Mouse (Mus musculus): ENCODE measurements around the gene Gm20431. TPM values are rescaled to one million over a fixed set of nuclear protein-coding genes. Genes with fewer than 3 reads are reported as not detected.
"Not testable (repeated sequence)": the region's sequence is repeated elsewhere in the genome, so short reads cannot be mapped to it uniquely, and the experiment has no call there.

The Gm20431 gene
- total RNA-seq, 2 experiments from 2014 or later, result 23.0 to 26.1 TPM

DNA sequence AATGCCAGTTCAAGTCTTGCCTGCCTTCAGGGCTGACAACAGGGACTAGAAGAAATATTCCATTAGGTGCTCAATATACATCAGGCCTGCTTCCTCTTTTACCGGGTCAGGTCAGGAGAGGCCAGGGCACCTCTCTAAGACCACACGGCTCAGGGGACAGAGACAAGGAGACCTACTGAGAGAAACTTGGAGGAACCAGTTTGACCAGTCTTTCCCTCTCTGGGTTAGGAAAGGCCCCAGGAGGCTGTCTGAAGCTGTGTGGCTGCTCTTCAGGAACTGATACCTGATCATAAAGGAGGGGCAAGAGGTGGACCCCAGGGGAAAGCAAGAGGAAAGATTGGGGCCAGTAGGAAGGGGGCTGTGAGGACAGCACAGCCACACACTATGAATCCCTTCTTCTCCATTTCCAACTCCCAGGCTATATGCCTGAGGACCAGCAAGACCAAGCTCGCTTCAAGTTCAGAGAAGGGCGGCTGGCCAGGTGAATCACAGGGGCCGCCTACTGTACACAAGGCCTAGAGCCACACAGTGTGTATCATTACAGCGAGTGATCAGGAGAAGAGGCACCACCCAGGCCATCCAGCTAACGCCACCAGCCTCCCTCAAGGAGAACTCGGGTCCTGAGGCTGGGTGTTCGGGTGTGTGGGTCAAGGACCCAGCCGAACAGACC lies 2.0 kb downstream of the Gm20431 start:
- no peak for DNase-seq

DNA sequence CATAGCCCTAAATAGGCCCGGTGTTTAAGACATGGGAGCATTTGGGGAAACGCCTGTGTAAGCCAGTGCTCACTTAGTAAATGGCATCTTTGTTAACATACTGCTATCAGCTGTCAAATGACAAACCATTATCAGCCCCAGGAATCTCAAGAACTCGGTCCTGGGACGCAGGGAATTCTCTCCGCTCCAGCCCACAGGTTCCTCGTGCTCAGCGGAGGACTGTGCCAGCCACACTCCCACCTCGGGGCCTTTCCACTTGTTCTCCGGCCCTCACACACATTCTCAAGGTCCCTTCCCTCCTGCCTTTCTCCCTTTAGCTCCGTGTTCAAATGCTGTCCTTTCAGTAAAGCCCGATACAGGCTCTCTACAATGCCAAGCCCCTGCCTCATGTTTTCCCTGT lies 2.6 kb downstream of the Gm20431 start:
- no peak for DNase-seq

DNA sequence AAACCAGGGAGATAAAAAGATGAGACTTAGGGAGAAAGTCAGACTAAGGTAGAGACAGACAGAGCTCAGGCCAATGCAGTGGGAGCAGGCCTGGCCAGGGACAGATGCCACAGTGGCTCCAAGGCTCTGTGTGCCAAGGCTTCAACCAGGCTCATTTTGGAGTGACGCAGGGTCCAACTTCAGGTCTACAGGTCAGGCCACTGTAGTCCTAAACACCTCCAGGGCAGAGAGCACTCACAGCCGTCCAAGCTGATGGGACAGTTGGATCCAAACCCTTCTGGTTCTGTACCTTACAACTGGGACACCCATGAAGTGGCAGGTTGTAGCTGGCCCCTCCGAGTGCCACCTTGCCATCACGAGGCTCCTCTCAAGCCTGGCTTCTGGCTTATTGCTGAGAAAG lies 3.3 kb downstream of the Gm20431 start:
- no peak for DNase-seq

DNA sequence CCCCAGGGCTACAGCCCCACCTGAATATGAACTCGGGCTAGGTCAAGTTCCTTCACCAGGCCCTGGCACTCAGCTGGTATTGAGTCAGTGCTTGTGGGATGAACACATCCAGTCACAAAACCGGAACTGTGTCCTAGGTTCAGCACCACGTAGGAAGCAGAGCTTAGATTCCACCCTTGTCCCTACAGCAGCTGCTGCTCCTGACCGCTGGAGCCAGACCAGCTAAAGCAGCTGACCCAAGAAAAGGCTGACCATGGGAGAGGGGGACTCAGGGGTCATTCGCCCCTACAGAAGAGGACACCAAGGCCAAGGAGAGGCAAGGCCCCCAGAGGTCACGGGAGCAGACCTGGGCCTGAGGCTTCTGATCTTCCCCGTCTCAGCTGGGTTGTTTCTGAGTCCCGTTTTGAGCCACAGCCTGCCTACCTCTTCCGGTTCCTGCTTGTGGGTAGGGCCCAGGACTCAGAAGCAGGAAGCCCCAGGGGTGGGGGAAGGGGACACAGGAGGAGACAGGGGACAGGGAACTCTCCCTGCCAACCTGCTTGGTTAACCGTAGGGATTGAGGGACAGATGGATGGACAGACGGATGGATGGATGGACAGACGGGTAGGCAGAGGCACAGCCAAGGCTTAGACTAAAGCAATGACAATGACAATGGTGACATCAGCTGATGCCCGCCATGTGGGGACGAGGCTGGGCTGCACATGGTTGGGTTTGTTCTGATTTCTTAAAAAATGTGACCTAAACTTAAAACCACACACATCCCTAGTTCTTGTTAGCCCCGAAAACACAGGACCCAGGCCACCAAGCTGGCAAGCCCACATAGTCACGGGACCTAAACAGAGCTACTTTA lies 4.4 kb downstream of the Gm20431 start:
- DNase-seq, result no peak

- no peak for DNase-seq
These were observed 6.2 kb downstream of the Gm20431 start for GRCm38 (mm10) chr2:167654911-167655600.

GRCm38 (mm10) chr2:167652694-167653093 lies 8.6 kb downstream of the Gm20431 start:
- DNase-seq, result no peak

- DNase-seq, result no peak
These were observed 9.7 kb downstream of the Gm20431 start for GRCm38 (mm10) chr2:167651622-167652021.

DNA sequence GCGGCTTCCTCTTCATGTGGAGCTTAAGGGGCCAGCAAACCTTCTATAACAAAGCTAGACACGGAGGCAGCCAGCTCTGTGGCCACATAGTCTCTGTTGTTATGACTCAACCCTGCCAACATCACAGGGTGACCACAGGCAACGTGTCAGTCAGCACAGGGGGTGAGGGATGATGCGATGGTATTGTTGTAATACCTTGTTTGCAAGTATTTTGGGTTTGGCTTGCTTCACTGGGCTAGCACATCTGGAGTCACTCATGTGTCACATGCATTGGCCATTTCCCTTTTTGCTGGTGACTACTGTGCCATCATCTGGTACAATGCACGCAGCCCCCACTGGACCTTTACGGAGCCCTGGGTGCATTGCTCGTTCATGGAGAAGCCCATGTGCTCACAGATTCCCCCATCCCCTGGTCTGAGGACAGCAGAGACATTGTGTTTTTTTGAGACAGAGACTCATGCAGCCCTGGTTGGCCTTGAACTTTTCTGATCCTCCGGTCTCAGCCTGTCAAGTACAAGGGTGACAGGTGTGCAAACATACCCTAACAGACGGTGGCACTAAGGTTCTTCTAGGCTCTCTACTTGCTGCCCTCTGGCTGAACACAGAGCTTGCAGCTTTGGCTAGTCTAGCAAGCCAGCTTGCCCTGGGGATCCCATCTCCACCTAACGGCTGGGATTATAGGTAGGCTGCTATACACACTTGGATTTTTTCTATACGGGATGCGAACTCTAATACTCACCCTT lies 11.8 kb downstream of the Gm20431 start:
- DNase-seq, result no peak

- no peak for DNase-seq
These were observed 14.9 kb downstream of the Gm20431 start for GRCm38 (mm10) chr2:167646411-167646810.

- DNase-seq, result not testable (repeated sequence)
These were observed 17.8 kb downstream of the Gm20431 start for GRCm38 (mm10) chr2:167643356-167644052.

DNA sequence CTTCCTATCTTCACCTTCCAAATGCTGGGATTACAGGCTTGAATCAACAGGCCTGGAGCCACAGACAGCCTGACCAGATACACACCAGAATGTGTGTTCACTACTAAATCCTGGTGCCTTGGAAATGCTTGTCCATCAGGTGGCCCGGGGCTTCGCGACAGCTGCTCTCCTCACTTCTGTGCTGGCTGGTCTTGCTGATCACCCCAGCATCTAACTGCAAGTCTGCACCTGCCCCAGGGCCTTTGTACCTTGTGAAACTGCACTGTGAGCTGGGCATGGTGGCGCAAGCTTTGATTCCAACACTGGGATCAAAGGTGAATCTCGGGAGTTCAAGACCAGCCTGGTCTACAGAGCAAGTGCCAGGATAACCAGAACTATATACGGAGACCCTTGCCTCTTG lies 19.1 kb downstream of the Gm20431 start:
- DNase-seq, result no peak

DNA sequence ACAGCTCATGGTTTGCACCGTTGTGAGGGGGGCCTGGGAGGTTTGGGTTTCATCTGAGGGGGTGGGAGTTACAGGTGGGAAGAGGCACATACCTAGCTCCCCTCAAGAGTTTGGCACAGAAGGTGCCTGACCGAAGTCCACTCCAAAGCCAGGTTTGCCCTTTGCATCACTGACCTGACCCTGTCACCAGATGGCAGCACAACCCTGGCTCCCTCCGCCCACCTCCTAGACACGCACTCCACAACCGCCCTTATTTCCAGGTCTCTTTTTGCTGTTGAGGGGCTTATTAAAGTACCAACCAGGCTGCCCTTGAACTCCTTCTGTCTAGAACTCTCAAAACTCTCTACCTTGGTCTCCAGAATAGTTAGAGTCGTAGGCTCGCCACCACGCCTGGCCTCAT lies 20.0 kb downstream of the Gm20431 start:
- DNase-seq, result peak; percentile 72

GRCm38 (mm10) chr2:167640279-167640678 lies 21.0 kb downstream of the Gm20431 start:
- peak; percentile 62 for DNase-seq

DNA sequence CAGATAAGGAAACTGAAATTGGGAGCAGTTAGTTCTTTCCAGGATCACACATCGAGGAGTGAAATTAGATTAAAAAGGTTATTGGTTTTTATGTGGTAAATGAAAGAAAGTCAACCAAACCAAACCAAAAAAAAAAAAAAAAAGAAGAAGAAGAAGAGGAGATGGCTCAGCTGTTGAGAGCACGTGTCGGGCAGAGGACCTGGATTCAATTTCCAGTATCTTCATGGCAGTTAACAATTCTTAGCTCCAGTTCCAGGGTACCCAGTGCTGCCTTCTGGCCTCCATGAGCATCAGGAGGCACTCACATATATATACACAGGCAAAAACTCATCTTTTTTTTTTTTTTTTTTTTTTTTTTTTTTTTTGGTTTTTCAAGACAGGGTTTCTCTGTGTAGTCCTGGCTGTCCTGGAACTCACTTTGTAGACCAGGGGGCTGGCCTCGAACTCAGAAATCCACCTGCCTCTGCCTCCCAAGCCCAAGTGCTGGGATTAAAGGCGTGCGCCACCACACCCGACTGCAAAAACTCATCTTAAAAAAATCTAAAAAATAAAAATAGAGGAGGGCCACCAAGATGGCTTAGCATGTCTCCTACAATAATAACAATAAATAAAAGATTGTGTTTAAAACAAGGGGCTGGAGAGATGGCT lies 26.3 kb downstream of the Gm20431 start:
- no peak for DNase-seq

DNA sequence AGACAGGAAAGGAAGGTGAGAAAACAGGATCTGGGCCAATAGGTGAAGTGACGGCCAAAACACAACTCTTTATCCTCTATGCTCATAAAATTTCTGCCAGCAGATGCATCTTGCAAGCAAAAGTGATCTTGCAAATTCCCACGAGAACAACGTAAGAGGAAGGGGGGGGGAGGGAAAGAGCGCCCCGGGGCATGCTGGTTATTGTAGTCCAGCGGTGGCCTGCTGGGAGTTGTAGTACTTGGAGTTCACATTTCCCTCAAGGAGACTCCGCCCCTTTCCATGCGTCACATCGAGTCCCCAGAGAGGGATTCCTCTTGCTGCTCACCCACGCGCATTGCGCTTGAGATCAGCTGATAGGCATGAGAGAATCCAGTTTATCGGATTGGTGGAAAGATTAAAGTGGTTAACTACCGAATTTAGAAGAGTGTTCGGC lies 26.9 kb downstream of the Gm20431 start:
- peak; percentile 94 for DNase-seq

DNA sequence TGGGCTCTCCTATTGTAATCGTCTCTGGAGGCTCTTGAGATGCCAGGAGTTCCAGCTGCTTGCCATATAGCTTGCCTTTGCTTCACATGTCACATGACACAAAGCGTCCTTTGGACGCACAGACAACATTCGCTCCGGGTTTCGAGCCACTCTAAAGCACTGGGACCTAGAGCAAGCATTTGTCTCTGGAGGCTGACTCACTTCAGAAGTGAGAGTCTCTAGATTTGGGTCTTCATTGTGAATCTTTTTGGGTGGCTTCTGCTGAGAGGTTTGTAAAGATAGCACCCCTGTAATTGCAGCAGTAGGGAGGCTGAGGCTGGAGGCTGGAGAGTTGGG lies 27.8 kb downstream of the Gm20431 start:
- no peak for DNase-seq

GRCm38 (mm10) chr2:167632731-167633536 lies 28.4 kb downstream of the Gm20431 start:
- no peak for DNase-seq

GRCm38 (mm10) chr2:167631591-167632448 lies 29.5 kb downstream of the Gm20431 start, which contains the start of gene Ube2v1:
Gene Ube2v1 (minus strand): TSS chr2:167632095.
- peak; percentile 99 for DNase-seq

DNA sequence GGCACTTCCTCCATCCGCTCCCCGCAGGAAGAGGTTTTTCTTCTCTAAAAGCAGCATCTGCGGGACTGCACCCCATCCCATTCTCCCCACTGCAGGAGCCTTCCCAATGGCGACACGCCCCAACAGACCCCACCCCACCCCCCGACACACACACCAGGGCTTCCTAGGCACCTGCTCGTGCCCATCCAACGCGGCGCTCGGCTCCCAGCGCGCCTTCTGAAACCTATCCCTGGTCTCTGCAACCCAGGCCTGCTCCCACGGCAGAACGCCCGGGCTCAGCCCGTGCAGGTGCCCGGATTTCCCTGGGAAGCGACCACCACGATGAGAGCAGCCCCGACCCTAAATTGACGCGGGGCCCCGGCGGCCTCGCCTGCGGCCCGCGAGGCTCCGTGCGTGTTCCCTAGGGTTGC lies 30.1 kb downstream of the Gm20431 start:
- no peak for DNase-seq

All from heart, postnatal 4 days (tissue).